Mouse (Mus musculus) bone marrow, adult 2 months (tissue): ENCODE data around the gene Lgr5.

Experiments used
- CTCF ChIP-seq: fragments of 200-500 bp; IDR thresholded peaks from 2 replicates; pipeline ENCODE4 v1.5.1; 2011; ENCODE audit warnings: low read length, control low read depth; ENCODE audit not compliant: control insufficient read depth, insufficient read depth
- POLR2A ChIP-seq: fragments of 200-500 bp; IDR thresholded peaks from 2 replicates; pipeline ENCODE4 v1.6.1; 2011; ENCODE audit warnings: low read depth, mild to moderate bottlenecking, control low read depth, low read length, borderline replicate concordance; ENCODE audit not compliant: control insufficient read depth

GRCm38 (mm10) chr10:115457368-115458021, 130.1 kb downstream of the Lgr5 start:
- TF ChIP-seq POLR2A (no peak), CTCF (no peak)
